Mouse (Mus musculus): ENCODE measurements around the gene Npcd.
A peak's percentile ranks its signal among the peaks of the same experiment; 100 is the strongest.

- TF ChIP-seq POLR2A (IDR thresholded peaks at IDR 0.05; ENCODE audit: insufficient read depth, low read depth, low read length): peak; percentile 32; the same call in 1 of the 2 replicates
- TF ChIP-seq CTCF (IDR thresholded peaks at IDR 0.05): no peak
- peak; percentile 86; the same call in 1 of the 2 replicates for TF ChIP-seq EP300 (IDR thresholded peaks at IDR 0.05; ENCODE audit: insufficient read depth, low read depth, low read length)
Observed at GRCm38 (mm10) chr15:79752742-79753419, 81.2 kb downstream of the Npcd start.

Data from heart, adult 2 months (tissue).